Mouse (Mus musculus): ENCODE data around the gene Olfr424.

Olfr424 gene

DNA sequence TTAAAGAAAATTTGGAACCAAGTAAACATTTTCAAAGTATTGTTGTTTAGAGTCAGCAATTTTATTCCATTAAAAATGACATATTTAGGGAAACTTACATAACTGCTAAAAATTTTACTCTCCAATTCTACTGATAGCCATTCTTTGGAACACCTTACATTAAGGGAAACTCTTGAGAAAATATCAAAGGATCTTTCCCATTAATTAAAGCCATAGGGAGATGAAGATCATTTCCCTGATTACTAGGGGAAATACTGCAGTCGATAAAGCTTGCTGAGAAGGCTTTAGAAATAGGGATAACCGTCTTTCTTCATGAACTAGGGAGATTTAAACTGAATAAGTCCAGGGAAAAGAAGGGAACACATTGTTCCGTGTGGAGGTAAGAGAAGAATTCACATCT is at the start of gene Olfr424:
TSS of gene Olfr424 (plus strand) at position 301 of the 400 bp plus-strand sequence.
- DNase-seq, result no peak

DNA sequence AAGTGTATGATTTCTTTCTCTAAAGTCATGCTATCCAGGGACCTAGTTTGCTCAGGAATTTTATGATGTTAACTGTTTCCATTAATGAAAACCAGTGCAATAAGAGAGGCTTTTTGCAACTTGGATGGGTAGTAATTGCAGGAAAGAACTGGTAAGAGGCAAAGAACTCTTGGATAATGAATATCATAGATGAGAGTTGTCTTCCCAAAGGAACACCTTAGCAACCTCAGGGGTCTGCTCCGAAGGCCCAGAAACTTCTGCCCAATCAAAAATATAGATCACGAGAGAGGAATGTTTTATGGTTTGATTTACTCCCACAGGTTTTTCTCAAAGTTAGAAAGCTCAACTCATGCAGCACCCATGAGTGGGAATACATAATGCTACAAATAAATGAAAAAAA is 47.3 kb upstream of the Olfr424 start, which contains the start of gene Olfr429:
TSS of gene Olfr429 (plus strand) at position 301 of the 400 bp plus-strand sequence.
- DNase-seq, result no peak

DNA sequence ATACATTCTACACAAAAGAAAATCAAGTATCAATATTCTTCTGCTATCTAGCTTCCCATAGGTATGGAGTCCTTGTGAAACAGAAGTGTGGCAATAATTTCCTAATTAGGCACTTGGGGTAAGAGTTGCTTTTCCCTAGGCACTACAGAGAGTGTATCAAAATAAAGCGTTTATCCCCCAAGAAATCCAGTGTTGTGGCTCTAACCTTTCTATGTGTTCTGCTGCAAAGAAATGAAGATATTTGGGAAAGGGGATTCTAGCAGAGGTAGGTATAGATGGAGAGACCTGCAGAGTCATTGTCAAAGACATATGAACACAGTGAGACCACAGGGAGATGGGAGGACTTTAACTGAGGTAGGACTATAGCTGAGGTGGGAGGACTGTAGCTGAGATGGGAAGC is 34.7 kb upstream of the Olfr424 start, which contains the start of gene Olfr427:
TSS of gene Olfr427 (plus strand) at position 301 of the 400 bp plus-strand sequence.
- DNase-seq, result no peak

DNA sequence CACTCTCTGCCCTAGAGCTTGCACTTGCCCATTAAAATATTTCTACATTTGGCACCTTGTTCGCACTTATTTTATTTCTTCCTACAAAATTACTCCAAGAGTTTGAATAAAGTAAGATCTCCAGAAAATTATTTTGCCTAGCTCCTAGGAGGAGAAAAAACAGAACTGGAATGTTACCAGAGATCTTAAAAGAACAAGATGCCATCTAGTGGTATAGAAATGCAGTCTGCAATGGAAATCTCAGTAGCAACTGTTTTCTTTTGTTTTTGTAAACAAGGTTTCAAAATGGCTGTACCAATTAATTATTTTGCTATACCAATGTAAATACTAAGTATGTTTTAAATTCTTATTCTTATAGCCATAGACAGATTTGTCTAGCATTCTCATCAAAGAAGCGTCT is 27.6 kb upstream of the Olfr424 start:
- DNase-seq, result no peak

DNA sequence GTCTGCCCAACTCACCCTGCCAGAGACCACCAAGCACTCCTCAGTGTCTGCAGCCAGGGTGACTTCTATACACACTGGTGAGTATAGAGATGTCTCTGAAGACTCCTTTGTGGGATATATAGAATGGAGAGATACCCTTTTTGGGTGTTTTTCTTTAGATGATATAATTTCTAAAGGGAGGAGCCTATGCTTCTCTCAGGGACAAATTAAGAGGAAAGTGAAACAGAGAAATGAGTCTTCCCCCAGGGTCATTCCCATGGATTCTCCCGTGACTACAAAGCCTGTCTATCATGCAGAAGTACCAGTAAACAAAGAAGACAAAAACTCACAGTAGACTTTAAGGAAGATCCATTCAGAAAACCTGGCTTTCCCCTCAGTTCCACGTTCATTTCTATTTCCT is 10.3 kb upstream of the Olfr424 start, which contains the start of gene Olfr231:
TSS of gene Olfr231 (minus strand) at position 101 of the 400 bp plus-strand sequence.
- no peak for DNase-seq

DNA sequence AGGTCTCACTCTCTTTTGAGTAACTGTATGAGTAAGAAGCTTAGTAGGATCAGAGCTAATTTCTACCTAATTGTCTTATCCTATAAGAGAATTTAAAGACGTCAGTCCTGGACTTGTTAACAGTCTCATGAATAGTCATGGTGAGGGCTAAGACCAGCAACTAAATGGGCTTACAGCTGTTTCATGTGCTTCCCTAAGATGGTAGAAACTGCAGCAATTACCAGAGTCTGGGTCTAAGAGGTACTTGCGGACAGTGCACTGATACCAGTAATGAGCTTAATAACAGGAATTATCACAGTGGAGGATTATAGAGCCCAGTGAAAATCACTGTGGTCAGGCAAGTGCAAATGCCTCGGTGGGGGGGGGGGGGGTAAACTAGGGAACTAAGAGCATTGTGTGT is 682 bp downstream of the Olfr424 start:
- no peak for DNase-seq

DNA sequence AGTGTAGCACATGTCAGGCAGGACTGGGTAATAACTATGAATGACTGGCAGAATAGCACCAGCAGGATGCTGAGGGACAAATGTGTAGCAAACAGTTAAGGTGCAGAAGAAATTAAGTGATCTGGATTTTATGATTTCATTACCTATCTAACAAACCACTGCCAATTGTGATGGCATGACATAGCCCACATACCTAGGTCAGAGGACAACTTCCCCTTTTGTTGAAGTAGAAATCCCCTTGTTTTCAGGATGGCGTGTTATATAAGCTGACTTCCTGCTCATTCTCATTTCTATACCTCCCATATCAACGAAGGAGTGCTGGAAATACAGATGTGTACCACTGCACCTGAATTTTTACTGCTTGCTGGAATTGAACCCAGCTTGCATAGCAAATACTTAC is 10.1 kb downstream of the Olfr424 start:
- no peak for DNase-seq

DNA sequence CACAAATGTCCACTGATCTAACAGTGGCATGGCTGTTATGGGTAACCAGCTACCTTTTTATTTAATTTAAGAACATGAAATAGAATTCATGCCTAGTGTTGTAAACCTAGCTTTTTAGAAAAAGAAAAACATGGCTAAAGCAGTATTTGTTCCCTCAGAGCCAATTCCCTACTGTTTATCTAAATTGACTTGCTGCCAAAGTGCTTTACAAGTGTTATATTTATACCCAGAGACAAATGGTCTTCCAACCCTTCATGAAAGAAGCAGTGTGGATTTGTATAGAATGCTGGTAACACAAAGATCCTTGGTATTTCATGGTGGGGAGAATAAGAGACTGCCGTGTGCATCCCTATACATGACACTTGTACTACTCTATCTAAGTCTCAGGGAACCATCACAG is 15.4 kb downstream of the Olfr424 start:
- no peak for DNase-seq

DNA sequence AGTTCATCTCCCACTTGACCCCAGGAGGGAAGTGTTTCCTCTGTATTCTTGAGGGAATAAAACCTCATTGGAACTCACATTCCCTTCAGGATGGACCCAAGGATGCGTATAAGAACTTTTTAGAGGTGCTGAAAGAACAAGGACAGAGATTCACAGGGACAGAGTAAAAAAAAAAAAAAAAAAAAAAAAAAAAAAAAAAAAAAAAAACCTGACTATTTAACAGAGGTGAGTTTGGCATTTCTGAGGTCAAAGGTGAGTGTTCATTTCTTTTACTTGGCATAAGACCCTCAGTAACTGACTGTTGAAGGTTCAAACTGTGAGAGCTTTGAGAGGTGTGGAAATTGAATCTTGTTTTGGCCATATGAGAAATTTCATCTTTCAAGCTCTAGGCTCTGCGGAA is 18.0 kb downstream of the Olfr424 start:
- no peak for DNase-seq

DNA sequence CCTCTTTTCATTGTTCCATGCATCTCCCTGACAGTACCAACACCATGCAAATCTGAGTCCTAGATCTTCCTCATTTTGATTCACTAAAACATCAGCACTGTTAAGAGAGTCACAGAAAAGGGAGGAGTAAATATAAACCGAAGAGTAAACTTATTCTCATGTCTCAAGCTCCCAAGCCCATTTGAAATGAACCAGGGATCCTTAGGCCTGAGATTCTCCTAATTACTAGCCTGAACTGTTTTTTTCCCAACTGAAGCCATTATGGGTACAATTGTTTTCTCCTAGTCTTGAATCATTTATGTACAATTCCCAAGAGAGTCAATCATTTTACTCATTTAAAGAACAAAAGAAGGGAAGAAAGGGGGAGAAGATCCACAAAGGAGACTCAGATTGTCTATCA is 24.0 kb downstream of the Olfr424 start, which contains the start of gene Olfr420:
TSS of gene Olfr420 (plus strand) at position 301 of the 400 bp plus-strand sequence.
- DNase-seq, result no peak

DNA sequence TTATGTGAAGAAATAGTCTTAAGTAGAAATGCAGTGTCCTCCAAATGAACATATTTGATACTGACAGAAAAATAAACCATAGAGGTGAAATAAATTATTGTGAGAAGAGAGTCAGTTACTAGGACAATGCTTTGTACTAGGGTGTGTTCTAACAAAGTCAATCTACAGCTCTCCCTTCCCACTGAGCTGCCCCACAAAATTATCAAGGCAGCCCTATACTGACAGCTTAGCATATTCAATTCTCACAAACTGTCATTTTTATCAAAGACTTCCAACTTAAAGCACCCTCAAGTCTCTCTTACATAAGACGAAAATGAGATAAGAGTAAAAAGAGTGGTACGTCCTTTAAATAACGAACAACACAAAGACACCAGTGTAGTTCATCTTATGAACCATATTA is 26.3 kb downstream of the Olfr424 start:
- DNase-seq, result no peak

DNA sequence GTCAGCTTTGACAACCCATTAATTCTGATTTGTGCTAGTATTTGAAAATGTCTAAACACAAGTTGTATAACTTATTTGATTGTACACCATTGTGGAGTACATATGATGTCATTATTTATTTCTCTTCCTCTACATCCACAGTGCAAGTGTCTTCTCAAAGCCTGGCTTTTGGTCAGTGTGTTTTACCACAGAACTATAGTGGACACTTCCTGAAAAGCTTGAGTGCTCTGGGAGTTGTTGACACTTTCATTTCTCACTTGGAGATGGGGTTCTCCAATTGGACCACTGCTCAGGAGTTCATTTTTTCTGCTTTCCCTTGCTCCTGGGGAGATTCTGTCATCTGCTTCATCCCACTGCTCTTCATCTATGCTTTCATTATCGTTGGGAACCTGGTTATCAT is 27.2 kb downstream of the Olfr424 start:
- no peak for DNase-seq

DNA sequence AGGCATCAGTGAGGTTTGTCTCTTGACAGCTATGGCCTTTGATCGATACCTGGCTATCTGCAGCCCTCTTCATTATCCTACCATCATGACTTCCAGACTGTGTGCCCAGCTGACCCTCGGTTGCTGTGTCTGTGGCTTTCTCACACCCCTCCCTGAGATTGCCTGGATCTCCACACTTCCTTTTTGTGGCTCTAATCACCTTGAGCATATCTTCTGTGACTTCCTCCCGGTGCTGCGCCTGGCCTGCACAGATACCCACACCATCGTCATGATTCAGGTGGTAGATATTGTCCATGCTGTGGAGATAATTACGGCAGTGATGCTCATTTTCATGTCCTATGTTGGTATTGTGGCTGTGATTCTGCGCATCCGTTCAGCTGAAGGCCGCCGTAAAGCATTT is 27.8 kb downstream of the Olfr424 start:
- no peak for DNase-seq

DNA sequence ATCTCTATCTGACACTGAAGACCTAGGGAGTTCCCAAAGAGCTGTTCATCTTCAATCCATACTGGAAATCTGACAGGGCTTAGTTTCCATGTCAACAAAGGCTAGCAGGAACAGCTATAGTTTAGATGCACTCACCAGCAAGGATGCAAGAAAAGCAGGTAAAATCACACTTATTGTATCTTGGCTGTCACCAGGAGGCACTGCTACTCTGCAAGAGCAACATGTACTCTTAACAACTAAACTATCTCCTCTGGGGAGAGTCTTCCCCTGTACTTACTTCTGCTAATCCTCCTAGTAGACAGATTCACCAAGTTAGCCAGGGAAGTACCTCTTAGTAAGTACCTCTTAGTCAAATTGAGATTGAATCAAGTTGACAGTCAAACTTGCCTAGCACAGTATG is 37.7 kb downstream of the Olfr424 start:
- no peak for DNase-seq

DNA sequence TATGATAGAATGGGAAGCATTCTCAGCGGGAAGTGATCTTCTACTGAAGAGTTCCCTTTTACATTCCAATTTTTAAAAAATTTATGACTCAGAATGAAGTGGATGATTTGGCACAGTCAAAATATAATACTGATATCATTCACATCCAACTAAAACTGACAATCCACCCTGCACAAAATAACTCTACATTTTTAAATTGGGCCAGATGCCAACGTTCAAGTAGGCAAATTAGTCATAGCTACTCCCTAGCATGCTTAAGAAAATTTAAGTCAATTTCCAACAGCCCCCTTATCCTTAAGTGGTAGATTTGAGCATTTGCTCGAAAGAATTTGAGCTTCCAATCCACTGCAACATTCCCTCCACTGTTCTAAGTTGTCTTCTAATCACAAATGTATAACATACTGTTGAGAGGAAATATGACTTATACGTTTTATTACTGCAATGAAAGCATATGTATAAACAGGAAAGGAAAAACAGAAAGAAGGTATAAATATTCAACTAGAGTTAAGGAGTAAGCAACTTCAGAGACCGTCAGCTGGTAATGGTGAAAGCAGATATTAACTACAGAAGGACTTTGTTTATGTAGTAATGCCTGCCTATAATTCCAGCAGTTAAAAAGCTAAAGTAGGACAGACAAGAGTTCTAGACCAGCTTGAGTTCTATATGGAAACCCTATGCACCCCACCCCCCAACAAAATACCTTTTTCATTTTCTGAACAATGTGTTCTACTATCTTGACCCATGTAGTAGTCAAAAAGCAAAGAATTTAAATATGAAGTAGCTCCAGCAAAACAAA is 39.6 kb downstream of the Olfr424 start:
- DNase-seq, result no peak

DNA sequence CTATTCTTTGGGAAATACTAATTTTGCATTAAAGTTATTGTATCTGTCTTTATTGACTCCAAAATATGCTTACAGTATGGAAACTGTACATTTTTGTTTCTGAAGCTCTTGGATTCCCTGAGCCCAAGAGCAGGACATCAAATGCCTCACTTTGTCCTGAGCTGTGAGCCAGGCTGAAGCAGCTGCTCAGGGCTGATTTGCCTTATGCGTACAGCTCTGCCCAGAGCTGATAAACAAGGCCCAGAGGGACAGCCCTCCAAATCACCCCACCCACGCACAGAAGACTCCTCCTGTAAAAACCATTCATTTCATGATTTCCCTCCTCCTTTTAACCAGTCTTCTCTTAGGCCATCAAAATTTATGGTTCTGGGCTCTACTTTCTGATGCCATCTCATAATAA is 40.2 kb downstream of the Olfr424 start:
- DNase-seq, result no peak

DNA sequence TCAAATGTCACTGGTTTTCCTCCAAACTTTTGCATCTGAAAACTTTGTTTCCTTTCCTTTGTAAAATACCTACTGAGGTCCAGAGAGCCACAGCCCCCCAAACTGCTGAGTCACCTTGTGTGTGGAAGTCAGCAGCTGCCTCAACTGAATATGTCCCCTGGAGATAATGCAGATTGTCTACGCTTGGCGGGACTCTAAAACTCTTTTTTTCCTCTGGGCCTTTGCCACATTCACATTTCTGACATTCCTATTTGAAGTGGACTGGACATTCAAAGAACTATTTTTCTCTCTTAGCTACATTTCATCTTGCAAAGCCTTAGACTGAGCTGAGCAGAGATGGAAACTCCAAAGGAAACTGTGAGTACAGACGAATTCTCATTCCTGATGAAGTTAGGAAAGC is 41.3 kb downstream of the Olfr424 start, which contains the start of gene Spta1:
TSS of gene Spta1 (plus strand) at position 172 of the 400 bp plus-strand sequence.
- no peak for DNase-seq
